Mouse (Mus musculus) C2C12 (cell line): ENCODE results near the gene Myo15.

Source experiments
- CTCF ChIP-seq: IDR thresholded peaks from one replicate; pipeline ENCODE4 v1.5.1; 2011; ENCODE audit not compliant: control insufficient read depth, insufficient read depth, insufficient read length
- FOSL1 ChIP-seq: IDR thresholded peaks from one replicate; pipeline ENCODE4 v1.8.0; 2011; ENCODE audit warnings: mild to moderate bottlenecking, low read length; ENCODE audit not compliant: poor library complexity, insufficient read depth, severe bottlenecking
- MYOG ChIP-seq: IDR thresholded peaks from one replicate; pipeline ENCODE4 v1.6.1; 2011; ENCODE audit not compliant: control insufficient read depth, insufficient read length; ENCODE audit errors: extremely low read depth
- USF1 ChIP-seq: IDR thresholded peaks from one replicate; pipeline ENCODE4 v1.6.1; 2011; ENCODE audit warnings: low read depth, mild to moderate bottlenecking, control low read depth, moderate library complexity

GRCm38 (mm10) chr11:60492726-60493125 is 23.6 kb downstream of the Myo15 start:
- TF ChIP-seq CTCF (no peak), FOSL1 (no peak), MYOG (no peak), USF1 (no peak)
